Mouse (Mus musculus): ENCODE measurements at regions not wholly inside any gene's neighbourhood (a gene's known extent, or its start where the extent isn't known, plus 50 kb on each side); places are given as distances from the start of the nearest gene placed in this dataset.
A peak's percentile ranks its signal among the peaks of the same experiment; 100 is the strongest.

DNA sequence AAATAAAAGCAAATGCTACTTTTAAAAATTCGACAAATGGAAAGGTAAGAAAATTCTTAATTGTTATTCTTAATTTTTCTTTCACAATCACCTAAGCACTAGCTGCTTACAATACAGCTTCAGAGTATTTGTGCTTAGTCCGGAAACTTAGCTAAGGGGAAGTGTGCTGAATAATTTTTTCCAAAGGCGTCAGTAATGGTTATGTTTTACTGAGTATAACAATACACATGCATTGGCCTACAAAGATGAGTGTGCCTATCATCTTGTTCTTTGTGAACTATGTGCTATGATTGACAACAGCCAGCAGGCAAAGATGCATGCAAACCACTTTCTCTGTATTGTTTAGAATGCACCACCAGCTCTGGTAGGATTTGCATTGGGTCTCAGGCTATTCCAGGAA, 548.5 kb upstream of the Tle4 start:
- no peak for DNase-seq (ENCODE audit: low read depth, low spot score)

DNA sequence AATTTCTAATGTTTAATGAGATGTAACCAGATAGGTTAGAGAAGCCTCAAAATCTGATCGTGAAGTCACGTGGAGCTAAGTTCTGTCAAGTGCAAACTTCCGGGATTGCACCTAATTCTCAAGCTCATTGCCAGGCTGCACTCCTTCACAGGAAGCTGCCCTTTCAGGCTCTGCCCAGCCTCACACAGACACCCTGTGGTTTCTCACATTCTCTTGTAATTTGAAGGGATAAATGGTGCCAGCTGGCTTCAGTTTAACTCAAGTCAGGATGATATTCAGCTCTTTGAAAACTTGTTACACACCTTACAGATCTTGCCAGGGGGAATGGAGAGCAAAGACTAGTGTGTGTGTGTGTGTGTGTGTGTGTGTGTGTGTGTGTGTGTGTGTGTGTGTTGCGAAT, 529.3 kb upstream of the Tle4 start:
- DNase-seq (ENCODE audit: low read depth, low spot score), result no peak
- WGBS, result 52% methylated on average over 4 of the region's 4 CpGs

More for the DNA sequence above, 548.5 kb upstream of the Tle4 start:
- 86% methylated on average over 3 of the region's 3 CpGs for WGBS

- no peak for DNase-seq (ENCODE audit: low read depth, low spot score)
- WGBS, result 69% methylated on average over 4 of the region's 4 CpGs
Observed at GRCm38 (mm10) chr19:15108441-15109026, 510.7 kb upstream of the Tle4 start.

GRCm38 (mm10) chr19:15095054-15095453, 497.2 kb upstream of the Tle4 start:
- DNase-seq (ENCODE audit: low read depth, low spot score), result no peak
- 52% methylated on average over 1 of the region's 1 CpGs for WGBS

DNA sequence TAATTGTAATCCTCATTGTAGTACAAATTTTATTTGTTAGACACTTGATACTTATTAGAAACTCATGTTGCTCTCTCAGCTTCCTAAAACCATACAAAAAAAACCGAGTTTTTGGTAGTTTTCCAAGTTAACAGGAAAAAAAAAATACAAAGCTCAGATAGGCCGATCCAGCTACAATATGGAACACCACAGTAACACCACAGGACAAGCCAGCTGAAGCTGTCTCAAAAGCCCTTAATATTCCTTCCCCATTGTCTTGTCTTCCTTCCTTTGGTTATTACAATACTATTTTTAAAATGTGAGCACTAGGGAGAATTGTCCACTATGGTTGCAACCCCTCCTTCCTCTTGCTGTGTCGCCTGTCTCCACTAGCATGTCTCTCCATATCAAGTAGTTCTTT, 495.7 kb upstream of the Tle4 start:
- 53% methylated on average over 3 of the region's 3 CpGs for WGBS
- DNase-seq (ENCODE audit: low read depth, low spot score), result no peak

- no peak for DNase-seq (ENCODE audit: low read depth, low spot score)
Observed at GRCm38 (mm10) chr19:15080638-15081037, 482.8 kb upstream of the Tle4 start.

GRCm38 (mm10) chr19:15057801-15058200, 459.9 kb upstream of the Tle4 start:
- no peak for DNase-seq (ENCODE audit: low read depth, low spot score)
- 83% methylated on average over 3 of the region's 3 CpGs for WGBS

More at GRCm38 (mm10) chr19:15080638-15081037, 482.8 kb upstream of the Tle4 start:
- WGBS, result 86% methylated on average over 4 of the region's 4 CpGs

GRCm38 (mm10) chr19:15053582-15054141, 455.8 kb upstream of the Tle4 start:
- DNase-seq (ENCODE audit: low read depth, low spot score), result no peak
- 58% methylated on average over 3 of the region's 3 CpGs for WGBS

DNA sequence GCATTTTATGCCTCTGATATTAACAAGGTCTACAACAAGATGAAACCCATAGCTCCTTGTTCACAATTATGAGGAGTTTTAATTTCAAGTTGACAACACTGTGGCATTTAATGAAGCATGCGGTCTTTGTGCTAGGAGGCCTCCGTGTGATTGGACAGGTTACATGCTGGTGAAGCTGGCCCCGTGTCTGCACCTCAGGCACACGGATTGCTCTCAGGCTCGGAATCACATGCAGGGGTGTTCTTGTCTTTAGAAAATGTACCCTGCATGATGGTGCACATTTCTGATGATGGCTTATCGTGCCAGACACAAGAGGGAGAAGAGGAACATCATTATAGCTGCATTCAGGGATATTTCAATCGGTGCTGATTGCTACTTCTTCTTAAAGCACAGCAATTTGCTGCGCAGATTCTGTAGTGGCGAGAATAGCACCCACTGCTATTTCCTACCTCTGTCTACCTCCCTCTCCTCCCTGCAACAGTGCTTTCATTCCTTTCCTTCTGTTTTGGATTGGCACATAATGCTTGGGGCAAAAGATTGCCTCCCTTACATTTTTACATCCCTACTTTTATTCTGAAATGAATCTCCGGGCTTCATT, 454.9 kb upstream of the Tle4 start:
- no peak for DNase-seq (ENCODE audit: low read depth, low spot score)
- 77% methylated on average over 10 of the region's 10 CpGs for WGBS

GRCm38 (mm10) chr19:15047896-15048295, 450.0 kb upstream of the Tle4 start:
- DNase-seq (ENCODE audit: low read depth, low spot score), result no peak
- 29% methylated on average over 2 of the region's 2 CpGs for WGBS

- no peak for DNase-seq (ENCODE audit: low read depth, low spot score)
Observed at GRCm38 (mm10) chr19:15047306-15047868, 449.5 kb upstream of the Tle4 start.

GRCm38 (mm10) chr19:15035554-15035953, 437.7 kb upstream of the Tle4 start:
- peak; percentile 40 for DNase-seq (ENCODE audit: low read depth, low spot score)
- WGBS, result 2% methylated on average over 3 of the region's 3 CpGs

More at GRCm38 (mm10) chr19:15047306-15047868, 449.5 kb upstream of the Tle4 start:
- 86% methylated on average over 4 of the region's 4 CpGs for WGBS

DNA sequence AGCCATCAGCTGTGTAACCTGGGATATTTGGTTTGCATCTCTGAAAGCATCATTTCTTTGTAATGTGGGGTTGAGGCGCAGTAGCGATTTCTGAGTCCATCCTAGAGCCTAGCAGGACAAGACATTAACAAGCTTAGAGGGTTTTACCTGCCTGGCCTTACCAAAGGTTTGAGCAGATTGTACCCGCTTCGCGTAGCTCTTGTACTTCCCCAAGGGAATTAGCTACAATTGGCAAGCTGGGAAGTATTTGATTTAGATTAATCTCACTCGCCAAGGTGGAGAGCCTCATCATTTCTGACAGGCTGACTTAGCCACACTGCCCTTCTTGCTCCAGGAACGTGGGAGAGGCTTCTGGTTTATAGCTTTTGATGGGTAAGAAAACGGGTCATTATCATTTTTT, 436.1 kb upstream of the Tle4 start:
- WGBS, result 63% methylated on average over 8 of the region's 8 CpGs
- no peak for DNase-seq (ENCODE audit: low read depth, low spot score)

DNA sequence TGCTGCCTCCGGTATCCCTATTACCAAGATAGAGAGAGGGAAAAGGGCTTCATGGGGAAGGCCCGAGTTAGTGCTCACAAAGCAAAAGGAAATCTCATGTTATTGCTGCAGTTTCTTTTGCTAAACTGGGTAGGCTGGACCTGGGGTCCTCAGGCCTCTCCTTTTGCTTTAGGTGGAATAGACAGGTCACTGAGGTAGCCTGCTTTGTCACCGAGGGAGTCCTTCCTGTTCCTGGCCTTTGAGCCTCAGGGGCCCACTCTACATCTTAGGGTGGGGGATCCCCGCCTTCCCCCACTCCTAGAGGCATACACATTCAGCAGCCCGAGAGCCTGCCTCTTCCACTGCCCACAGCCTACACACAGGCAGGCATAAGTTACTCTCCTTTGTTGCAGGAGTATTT, 435.5 kb upstream of the Tle4 start:
- no peak for DNase-seq (ENCODE audit: low read depth, low spot score)

DNA sequence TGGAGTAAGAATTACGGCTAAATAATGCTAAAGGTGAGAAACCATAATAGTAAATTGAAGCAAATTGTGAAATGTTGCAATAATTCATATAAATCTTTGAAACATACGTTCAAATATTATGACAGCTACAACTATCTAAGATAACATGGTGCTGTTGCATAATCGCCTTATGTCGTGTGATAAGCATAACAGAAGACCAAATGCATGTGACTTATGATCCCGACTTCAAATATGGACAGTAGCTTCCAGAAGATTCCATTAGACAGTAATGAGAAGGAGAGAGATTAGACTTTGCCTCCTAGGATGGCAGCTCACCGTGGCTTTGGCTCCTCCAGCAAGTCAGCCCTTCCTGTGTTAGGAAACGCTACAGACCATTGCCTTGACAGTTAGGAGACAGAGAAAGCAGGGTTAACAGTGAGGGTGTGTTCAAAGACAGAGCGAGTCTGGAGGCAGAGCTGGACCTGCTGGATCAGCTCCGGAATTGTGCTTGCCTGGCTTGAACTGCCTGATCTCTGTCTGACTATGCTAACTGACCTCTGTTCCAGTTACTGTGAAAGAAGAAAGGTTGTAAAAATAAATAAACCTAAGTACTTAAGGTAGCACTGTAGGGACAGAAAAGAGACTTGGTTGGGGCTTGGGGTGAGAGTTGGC, 434.6 kb upstream of the Tle4 start:
- WGBS, result 46% methylated on average over 9 of the region's 9 CpGs
- no peak for DNase-seq (ENCODE audit: low read depth, low spot score)

More for the DNA sequence above, 435.5 kb upstream of the Tle4 start:
- WGBS, result 79% methylated on average over 5 of the region's 5 CpGs

DNA sequence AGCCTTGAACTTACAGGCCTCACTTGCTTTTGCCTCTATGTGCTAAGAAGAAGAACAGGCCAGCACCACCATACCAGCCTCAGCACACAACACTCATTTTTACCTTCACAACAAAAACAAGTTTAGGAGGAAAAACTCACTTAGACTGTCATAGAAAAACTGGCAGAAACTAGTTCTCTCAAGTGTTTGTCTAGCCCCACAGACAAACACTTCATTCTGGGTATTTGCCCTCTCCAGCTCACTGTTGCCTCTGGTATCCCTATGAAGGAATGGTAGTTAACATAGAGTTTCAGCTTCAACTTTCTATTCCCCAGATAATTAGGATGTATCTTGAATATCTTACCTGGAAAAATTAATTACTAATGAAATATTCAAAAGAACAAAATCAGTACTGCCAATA, 433.6 kb upstream of the Tle4 start:
- no peak for DNase-seq (ENCODE audit: low read depth, low spot score)

DNA sequence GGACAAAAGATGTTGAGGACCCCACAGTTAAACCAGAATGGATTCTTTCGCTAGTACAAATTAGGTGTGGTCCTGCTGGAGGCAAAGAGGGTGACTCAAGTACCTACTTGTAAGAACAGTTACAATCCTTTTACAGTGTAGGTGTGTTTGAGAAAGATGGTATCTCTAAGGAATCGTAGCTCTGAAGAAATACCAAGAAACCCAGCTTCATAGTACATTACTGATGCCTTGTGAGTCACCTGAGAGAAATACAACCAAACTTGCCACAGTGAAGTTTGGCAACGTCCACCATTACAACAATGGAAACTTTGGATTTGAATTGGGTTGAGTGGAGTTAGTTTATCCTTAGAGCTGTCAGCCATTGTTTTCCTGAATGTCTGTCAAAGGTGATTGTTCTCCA, 405.7 kb upstream of the Tle4 start:
- DNase-seq (ENCODE audit: low read depth, low spot score), result no peak
- WGBS, result 74% methylated on average over 3 of the region's 3 CpGs

DNA sequence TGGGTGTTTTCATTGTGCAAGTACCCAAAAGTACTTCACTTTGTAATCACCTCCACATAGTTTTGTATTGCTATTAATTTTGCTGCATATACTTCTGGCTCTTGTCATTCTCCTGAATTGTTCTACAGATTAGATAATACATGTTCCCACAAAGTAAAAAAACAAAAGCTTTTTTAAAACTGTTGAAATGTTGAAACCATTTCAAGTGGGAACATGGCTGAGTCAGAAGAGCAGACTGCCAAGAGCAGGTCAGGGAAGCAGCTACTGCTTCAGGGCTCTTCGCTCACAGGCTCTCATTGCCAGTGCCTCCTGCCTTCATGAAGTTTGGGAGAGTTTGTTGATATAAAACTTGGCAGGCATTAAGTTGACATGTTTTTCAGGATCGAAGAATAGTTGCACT, 395.5 kb upstream of the Tle4 start:
- DNase-seq (ENCODE audit: low read depth, low spot score), result no peak
- 78% methylated on average over 2 of the region's 2 CpGs for WGBS

- no peak for DNase-seq (ENCODE audit: low read depth, low spot score)
- WGBS, result 23% methylated on average over 1 of the region's 1 CpGs
Observed at GRCm38 (mm10) chr19:14970161-14970560, 372.3 kb upstream of the Tle4 start.

DNA sequence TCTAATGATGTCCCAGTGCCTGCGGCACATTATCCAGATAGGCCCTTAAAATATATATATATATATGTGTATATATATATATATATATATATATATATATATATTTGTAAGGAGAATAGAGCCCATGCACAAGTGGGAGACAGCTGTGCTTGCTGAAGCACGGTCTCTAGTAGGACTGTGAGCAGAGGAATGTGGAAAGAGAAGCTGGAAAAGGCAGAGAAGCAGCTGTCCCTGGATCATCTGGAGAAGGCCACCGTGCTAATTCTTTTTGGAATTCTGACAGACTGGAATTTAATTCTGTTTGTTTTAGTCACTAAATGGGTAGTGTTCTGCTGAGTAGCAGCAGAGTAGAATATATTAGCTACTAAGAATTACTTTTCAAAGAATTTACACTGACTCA, 370.4 kb upstream of the Tle4 start:
- 58% methylated on average over 3 of the region's 3 CpGs for WGBS
- no peak for DNase-seq (ENCODE audit: low read depth, low spot score)

DNA sequence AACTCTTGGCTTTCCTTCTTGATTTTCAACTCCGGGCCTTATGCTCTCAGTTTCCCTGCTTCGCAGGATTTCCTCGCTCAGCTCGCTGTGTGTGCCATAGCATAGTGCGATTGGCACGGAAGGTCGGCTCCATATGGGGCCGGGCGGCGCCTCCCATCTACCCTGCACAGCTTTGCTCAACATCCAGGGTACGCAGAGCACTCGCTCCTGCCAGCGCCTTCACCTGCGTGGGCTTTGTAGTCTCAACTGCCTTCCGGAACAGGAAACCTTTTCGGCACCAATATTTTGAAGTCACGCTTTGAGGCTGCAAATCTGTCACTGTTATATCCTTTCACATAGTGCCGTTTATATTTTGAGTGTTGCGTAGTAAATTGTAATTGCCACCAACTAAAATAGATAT, 359.9 kb upstream of the Tle4 start:
- DNase-seq (ENCODE audit: low read depth, low spot score), result no peak
- WGBS, result 93% methylated on average over 19 of the region's 19 CpGs

All from large intestine, adult 2 months (tissue).